In genomic region chr6:135383919-135384318, GRCm38 (mm10) we compare ENCODE assay signal across 17 mouse cellular contexts. TPM values are rescaled to one million over a fixed set of nuclear protein-coding genes. Genes with fewer than 3 reads are reported as not detected.
DNase-seq lines count a peak whose midpoint lies in the region.
"Had no signal": no experiment of that assay in that cellular context is flagged by ENCODE, and none has a peak within 500 bp of the region (broad histone marks: within the 10 kb centered on the region; RNA-seq: fewer than 3 reads in every experiment).

No protein-coding gene starts in this region.

- DNase-seq in 3T3-L1 (ENCODE audit: low read depth, low spot score) (peak; percentile 52), NIH3T3 (ENCODE audit: low read depth) (peak; percentile 52)
- DNase-seq in layer of hippocampus, adult 8-10 months (ENCODE audit: low spot score in 2 of 2) = no peak
- DNase-seq in spleen, postnatal 10 days (ENCODE audit: low spot score in 2 of 2) = no peak
- DNase-seq: adrenal gland, adult 2 months; adrenal gland, adult 8-10 months; adrenal gland, postnatal 10 days; adrenal gland, postnatal 14 days; adrenal gland, postnatal 25 days; adrenal gland, postnatal 36 days; B cell, adult 2 months; cerebellum, adult 11 months; cerebellum, adult 11-12 months; cerebellum, adult 18-20 months; cerebellum, adult 2 months; cerebellum, adult 8-10 months had no signal

RNA-seq across cellular contexts. Expression of gene Emp1, which starts 21.6 kb away (rescaled TPM):
- total RNA-seq in layer of hippocampus, adult 8-10 months (2022) = 1 to 10 TPM; 2.1 to 3.5 (median 2.8) TPM
- total RNA-seq: MEL had no signal

Comparison
In these comparisons a context has a peak if more than half of its experiments do, and no peak if none do; other contexts are left out.
1. DNase-seq: peak in 3T3-L1 (single experiment) and NIH3T3 (single experiment); none in layer of hippocampus, adult 8-10 months (0 of 2) and spleen, postnatal 10 days (0 of 2).